Comparison of ENCODE assay signal across 27 mouse cellular contexts in genomic region chr3:80208028-80208427, GRCm38 (mm10).
A peak's percentile ranks its signal among the peaks of the same experiment; 100 is the strongest.
DNase-seq lines count a peak whose midpoint lies in the region; ATAC-seq and TF ChIP-seq lines count a peak whose summit lies in the region.
"Had no signal": no experiment of that assay in that cellular context is flagged by ENCODE, and none has a peak within 500 bp of the region (broad histone marks: within the 10 kb centered on the region; RNA-seq: fewer than 3 reads in every experiment).

No protein-coding gene starts in this region.

- H3K9me3 ChIP-seq in forebrain, postnatal 0 days (ENCODE audit: low read length): no peaks in the 10 kb centered on the region
- H3K9me3 ChIP-seq in forebrain, embryonic 12.5 days: no peaks in the 10 kb centered on the region
- H3K9me3 ChIP-seq in midbrain, embryonic 15.5 days: no peaks in the 10 kb centered on the region
- H3K9me3 ChIP-seq: embryonic facial prominence, embryonic 10.5 days; embryonic facial prominence, embryonic 13.5 days; heart, embryonic 12.5 days; heart, embryonic 15.5 days; hindbrain, embryonic 10.5 days had no signal

- H3K9ac ChIP-seq in forebrain, postnatal 0 days: no peak overlapping the region
- no peak overlapping the region for H3K9ac ChIP-seq in forebrain, embryonic 12.5 days
- H3K9ac ChIP-seq in midbrain, embryonic 15.5 days: no peak overlapping the region
- H3K9ac ChIP-seq: embryonic facial prominence, embryonic 13.5 days; heart, embryonic 12.5 days; heart, embryonic 15.5 days; hindbrain, embryonic 14.5 days had no signal

- no peak overlapping the region for H3K4me3 ChIP-seq in forebrain, postnatal 0 days (ENCODE audit: low read depth, low read length)
- H3K4me3 ChIP-seq in forebrain, embryonic 12.5 days (replicated peaks): no peak overlapping the region
- H3K4me3 ChIP-seq in left cerebral cortex, adult 2 months: no peak overlapping the region
- H3K4me3 ChIP-seq in cortical plate, adult 2 months (ENCODE audit: insufficient read depth, low read length): no peak overlapping the region
- no peak overlapping the region for H3K4me3 ChIP-seq in midbrain, embryonic 15.5 days
- H3K4me3 ChIP-seq: embryonic facial prominence, embryonic 10.5 days; embryonic facial prominence, embryonic 13.5 days; erythroblast, embryonic 14.5 days; heart, embryonic 12.5 days; heart, embryonic 15.5 days; hindbrain, embryonic 10.5 days had no signal

- no peak for TF ChIP-seq CTCF in forebrain, postnatal 0 days (IDR thresholded peaks at IDR 0.05; ENCODE audit: low read depth)
- TF ChIP-seq CTCF in left cerebral cortex, adult 2 months (IDR thresholded peaks at IDR 0.05): no peak
- no peak for TF ChIP-seq CTCF in cortical plate, adult 2 months (IDR thresholded peaks at IDR 0.05; ENCODE audit: extremely low read depth, insufficient read depth, low read length)

- TF ChIP-seq POLR2A in cortical plate, adult 2 months (IDR thresholded peaks at IDR 0.05; ENCODE audit: extremely low read depth, insufficient read depth, low read length): no peak

- peaks cover 9% of the 10 kb centered on the region for H3K4me1 ChIP-seq in forebrain, postnatal 0 days (ENCODE audit: insufficient read depth)
- peaks cover 7% of the 10 kb centered on the region; the same call in 1 of the 2 replicates for H3K4me1 ChIP-seq in forebrain, embryonic 12.5 days
- H3K4me1 ChIP-seq in cortical plate, adult 2 months (ENCODE audit: control insufficient read depth, insufficient read depth, low read length): peaks cover 10% of the 10 kb centered on the region
- H3K4me1 ChIP-seq in midbrain, embryonic 15.5 days: peaks cover 13% of the 10 kb centered on the region
- H3K4me1 ChIP-seq: embryonic facial prominence, embryonic 10.5 days; embryonic facial prominence, embryonic 13.5 days; heart, embryonic 12.5 days; heart, embryonic 15.5 days had no signal

- no peaks in the 10 kb centered on the region; the same call in 1 of the 2 replicates for H3K36me3 ChIP-seq in forebrain, postnatal 0 days (ENCODE audit: insufficient read depth)
- no peaks in the 10 kb centered on the region for H3K36me3 ChIP-seq in forebrain, embryonic 12.5 days (replicated peaks)
- H3K36me3 ChIP-seq in midbrain, embryonic 15.5 days (replicated peaks): no peaks in the 10 kb centered on the region
- H3K36me3 ChIP-seq: embryonic facial prominence, embryonic 10.5 days; embryonic facial prominence, embryonic 13.5 days; heart, embryonic 12.5 days; heart, embryonic 15.5 days; hindbrain, embryonic 10.5 days had no signal

- no peaks in the 10 kb centered on the region for H3K27me3 ChIP-seq in forebrain, postnatal 0 days (ENCODE audit: insufficient read depth, low read length)
- no peaks in the 10 kb centered on the region for H3K27me3 ChIP-seq in forebrain, embryonic 12.5 days
- H3K27me3 ChIP-seq in midbrain, embryonic 15.5 days (replicated peaks): no peaks in the 10 kb centered on the region
- H3K27me3 ChIP-seq: embryonic facial prominence, embryonic 13.5 days; heart, embryonic 12.5 days; heart, embryonic 15.5 days had no signal

- 48% methylated on average over 2 of the region's 2 CpGs for WGBS in forebrain, postnatal 0 days
- WGBS in forebrain, embryonic 12.5 days: 86% methylated on average over 2 of the region's 2 CpGs
- 81% methylated on average over 2 of the region's 2 CpGs for WGBS in midbrain, embryonic 15.5 days

- ATAC-seq in forebrain, postnatal 0 days: peak; percentile 55; the same call in 1 of the 2 replicates
- ATAC-seq in forebrain, embryonic 12.5 days (ENCODE audit: low FRiP score): no peak
- no peak for ATAC-seq in midbrain, embryonic 15.5 days (replicated peaks)
- ATAC-seq: CD4-positive, CD25-positive, alpha-beta regulatory T cell, adult 4 months had no signal

- no peak for DNase-seq in forebrain, postnatal 0 days
- no peak for DNase-seq in left cerebral cortex, adult 2 months (ENCODE audit: extremely low spot score in 1 of 2, low spot score in 2 of 2)
- no peak for DNase-seq in left cerebral cortex, postnatal 14 days (ENCODE audit: low spot score in 2 of 2)
- DNase-seq in thymus, postnatal 10 days (ENCODE audit: low spot score in 2 of 2): no peak
- DNase-seq in urinary bladder, adult 18-20 months (ENCODE audit: low spot score in 2 of 2): no peak
- DNase-seq: adrenal gland, adult 2 months; adrenal gland, postnatal 14 days; cerebellum, adult 11 months; cerebellum, adult 2 months; cerebellum, adult 9-11 months; cerebellum, postnatal 25 days; embryo, embryonic 11 days; gastrocnemius, postnatal 25 days; heart, adult 18-20 months; heart, postnatal 10 days; heart, postnatal 36 days had no signal

- no peak overlapping the region for H3K4me2 ChIP-seq in forebrain, postnatal 0 days (ENCODE audit: low read depth)
- H3K4me2 ChIP-seq in forebrain, embryonic 12.5 days: no peak overlapping the region
- H3K4me2 ChIP-seq in midbrain, embryonic 15.5 days: no peak overlapping the region
- H3K4me2 ChIP-seq: embryonic facial prominence, embryonic 13.5 days; heart, embryonic 12.5 days; heart, embryonic 15.5 days; hindbrain, embryonic 14.5 days had no signal

- intact Hi-C loops in left cerebral cortex, adult 2 months (cut with DNase I): loop anchor here (5.0 kb wide), 2 partner anchors 126 to 339 kb away; no protein-coding TSS in a partner anchor
- intact Hi-C loops in left cerebral cortex, postnatal 14 days (cut with DNase I): loop anchor here (5.0 kb wide), 1 partner anchor 126 kb away; no protein-coding TSS in a partner anchor

- peak overlapping the region; percentile 78 for H3K27ac ChIP-seq in forebrain, postnatal 0 days (ENCODE audit: low read depth, low read length)
- H3K27ac ChIP-seq in forebrain, embryonic 12.5 days: no peak overlapping the region
- peak overlapping the region; percentile 86 for H3K27ac ChIP-seq in left cerebral cortex, adult 2 months
- H3K27ac ChIP-seq in cortical plate, adult 2 months (ENCODE audit: insufficient read depth, low read length): peak overlapping the region; percentile 10; the same call in 1 of the 2 replicates
- peak overlapping the region; percentile 34; the same call in 1 of the 2 replicates for H3K27ac ChIP-seq in midbrain, embryonic 15.5 days
- H3K27ac ChIP-seq: embryonic facial prominence, embryonic 10.5 days; embryonic facial prominence, embryonic 13.5 days; heart, embryonic 15.5 days; hindbrain, embryonic 10.5 days; hindbrain, embryonic 14.5 days had no signal
